Mouse (Mus musculus): ENCODE results near the gene Gm11563.
"Not testable (repeated sequence)": the region's sequence is repeated elsewhere in the genome, so short reads cannot be mapped to it uniquely, and the experiment has no call there.

Gene Gm11563

GRCm38 (mm10) chr11:99658467-99659010 lies at the start of gene Gm11563:
Gm11563 (minus strand) TSS chr11:99658960.
- DNase-seq (ENCODE audit: low read depth, low spot score) = not testable (repeated sequence)

- no peak for DNase-seq (ENCODE audit: low read depth, low spot score)
These were observed 31.7 kb upstream of the Gm11563 start, which contains the start of gene Gm14190 for GRCm38 (mm10) chr11:99690463-99690862. Gm14190 (minus strand) TSS chr11:99690740.

- DNase-seq (ENCODE audit: low read depth, low spot score) = not testable (repeated sequence)
These were observed 26.5 kb upstream of the Gm11563 start for GRCm38 (mm10) chr11:99685235-99685634.

- DNase-seq (ENCODE audit: low read depth, low spot score) = no peak
These were observed 24.7 kb upstream of the Gm11563 start for GRCm38 (mm10) chr11:99683481-99683880.

- DNase-seq (ENCODE audit: low read depth, low spot score) = no peak
These were observed 7.1 kb upstream of the Gm11563 start, which contains the start of gene Krtap4-6 for GRCm38 (mm10) chr11:99665860-99666259. Krtap4-6 (minus strand) TSS chr11:99665960.

- no peak for DNase-seq (ENCODE audit: low read depth, low spot score)
These were observed 4.0 kb upstream of the Gm11563 start for GRCm38 (mm10) chr11:99662802-99663201.

- DNase-seq (ENCODE audit: low read depth, low spot score) = no peak
These were observed 496 bp upstream of the Gm11563 start for GRCm38 (mm10) chr11:99659256-99659655.

- DNase-seq (ENCODE audit: low read depth, low spot score) = no peak
These were observed 1.7 kb downstream of the Gm11563 start for GRCm38 (mm10) chr11:99657051-99657450.

GRCm38 (mm10) chr11:99650136-99650535 lies 8.6 kb downstream of the Gm11563 start, which contains the start of gene Gm11555:
Gm11555 (minus strand) TSS chr11:99650236.
- DNase-seq (ENCODE audit: low read depth, low spot score) = no peak

- no peak for DNase-seq (ENCODE audit: low read depth, low spot score)
These were observed 12.3 kb downstream of the Gm11563 start for GRCm38 (mm10) chr11:99646444-99646843.

- DNase-seq (ENCODE audit: low read depth, low spot score) = no peak
These were observed 14.4 kb downstream of the Gm11563 start for GRCm38 (mm10) chr11:99644351-99644750.

- not testable (repeated sequence) for DNase-seq (ENCODE audit: low read depth, low spot score)
These were observed 15.1 kb downstream of the Gm11563 start, which contains the start of gene Krtap4-7 for GRCm38 (mm10) chr11:99643635-99644139. Krtap4-7 (minus strand) TSS chr11:99644089.

- DNase-seq (ENCODE audit: low read depth, low spot score) = no peak
These were observed 17.8 kb downstream of the Gm11563 start for GRCm38 (mm10) chr11:99640926-99641325.

GRCm38 (mm10) chr11:99637086-99637485 lies 21.7 kb downstream of the Gm11563 start:
- DNase-seq (ENCODE audit: low read depth, low spot score) = no peak

- no peak for DNase-seq (ENCODE audit: low read depth, low spot score)
These were observed 24.1 kb downstream of the Gm11563 start, which contains the start of gene Krtap4-2 for GRCm38 (mm10) chr11:99634653-99635134. Krtap4-2 (minus strand) TSS chr11:99635084.

- no peak for DNase-seq (ENCODE audit: low read depth, low spot score)
These were observed 25.5 kb downstream of the Gm11563 start for GRCm38 (mm10) chr11:99633293-99633692.

GRCm38 (mm10) chr11:99630890-99631289 lies 27.9 kb downstream of the Gm11563 start:
- no peak for DNase-seq (ENCODE audit: low read depth, low spot score)

- no peak for DNase-seq (ENCODE audit: low read depth, low spot score)
These were observed 30.6 kb downstream of the Gm11563 start, which contains the start of gene Krtap4-1 for GRCm38 (mm10) chr11:99628138-99628537. Krtap4-1 (minus strand) TSS chr11:99628238.

GRCm38 (mm10) chr11:99620335-99620734 lies 38.4 kb downstream of the Gm11563 start, which contains the start of gene Gm11562:
Gm11562 (minus strand) TSS chr11:99620435.
- DNase-seq (ENCODE audit: low read depth, low spot score) = no peak

- DNase-seq (ENCODE audit: low read depth, low spot score) = no peak
These were observed 43.9 kb downstream of the Gm11563 start, which contains the start of gene Krtap2-4 for GRCm38 (mm10) chr11:99614796-99615363. Krtap2-4 (minus strand) TSS chr11:99614846.

GRCm38 (mm10) chr11:99610089-99610488 lies 48.7 kb downstream of the Gm11563 start, which contains the start of gene Gm11937:
Gm11937 (minus strand) TSS chr11:99610189.
- DNase-seq (ENCODE audit: low read depth, low spot score) = not testable (repeated sequence)

GRCm38 (mm10) chr11:99609126-99609525 lies 49.6 kb downstream of the Gm11563 start:
- DNase-seq (ENCODE audit: low read depth, low spot score) = no peak

Measured in mesoderm, embryonic 11.5 days (tissue).